ENCODE assay signal across 16 mouse cellular contexts in the genomic region with DNA sequence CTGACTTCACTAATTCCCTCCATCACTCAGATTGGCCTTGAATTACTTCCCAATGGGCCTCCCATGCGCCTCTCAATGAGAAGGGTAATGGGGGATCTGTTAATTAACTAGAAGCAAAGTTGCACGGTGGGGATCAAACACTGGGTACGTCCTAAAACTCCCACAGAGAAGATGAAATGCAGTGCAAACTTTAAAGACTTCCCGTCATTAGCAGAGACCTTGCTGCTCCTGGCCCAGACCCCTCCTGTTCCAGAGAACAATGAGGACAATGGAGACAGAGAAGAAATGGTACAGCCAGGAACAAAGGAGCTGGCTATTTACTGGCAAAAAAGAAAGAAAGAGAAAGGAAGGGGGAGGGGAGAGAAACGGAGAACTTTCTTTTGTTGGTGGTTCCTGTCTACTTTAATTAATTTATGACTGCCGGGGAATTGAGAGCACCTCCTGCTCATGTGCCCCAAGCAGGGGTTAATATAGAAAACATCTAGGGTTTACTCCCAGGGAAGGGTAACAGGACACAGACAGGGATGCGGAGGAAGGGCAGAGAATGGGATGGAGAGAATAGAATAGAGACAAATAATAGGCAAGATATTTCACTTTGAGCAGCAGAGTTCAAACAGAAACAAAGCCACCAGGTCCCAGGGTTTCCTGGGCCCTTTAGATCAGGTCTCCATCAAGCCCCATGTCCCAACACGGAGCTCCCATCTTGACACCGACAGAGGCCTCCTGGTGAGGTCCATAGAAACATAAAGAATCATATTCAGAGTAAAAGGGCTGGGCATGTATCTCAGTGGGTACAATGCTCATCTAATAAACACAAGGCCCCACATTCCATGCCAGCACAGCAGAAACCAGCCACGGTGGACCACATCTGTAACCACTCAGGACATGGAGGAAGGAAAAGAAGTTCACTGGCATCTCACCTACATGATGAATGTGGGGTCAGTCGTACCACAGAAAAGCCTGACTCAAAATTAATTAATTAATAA.
A peak's percentile ranks its signal among the peaks of the same experiment; 100 is the strongest.
DNase-seq lines count a peak whose midpoint lies in the region; ATAC-seq and TF ChIP-seq lines count a peak whose summit lies in the region.
"Had no signal": no experiment of that assay in that cellular context is flagged by ENCODE, and none has a peak within 500 bp of the region (broad histone marks: within the 10 kb centered on the region; RNA-seq: fewer than 3 reads in every experiment).

No protein-coding gene starts in this region.

- ATAC-seq in embryonic facial prominence, embryonic 14.5 days (ENCODE audit: low read depth): peak; percentile 60; the same call in 1 of the 2 replicates
- ATAC-seq in midbrain, embryonic 13.5 days: peak; percentile 82
- ATAC-seq: activated CD4-positive, CD25-positive, alpha-beta regulatory T cell, adult 4 months; intestine, postnatal 0 days had no signal

- intact Hi-C loops in gastrocnemius, postnatal 36 days (cut with DNase I): no loop called here

- H3K4me2 ChIP-seq in embryonic facial prominence, embryonic 14.5 days (ENCODE audit: low read depth, low read length): no peak overlapping the region
- H3K4me2 ChIP-seq in midbrain, embryonic 13.5 days (replicated peaks): peak overlapping the region; percentile 4; the same call in 1 of the 2 replicates
- H3K4me2 ChIP-seq: stomach, embryonic 15.5 days had no signal

- H3K9me3 ChIP-seq in E14TG2a.4 (ENCODE audit: low read length): peaks cover 9% of the 10 kb centered on the region; the same call in 1 of the 2 replicates
- no peaks in the 10 kb centered on the region for H3K9me3 ChIP-seq in embryonic facial prominence, embryonic 14.5 days (ENCODE audit: control insufficient read depth, low read length)
- no peaks in the 10 kb centered on the region for H3K9me3 ChIP-seq in midbrain, embryonic 13.5 days
- H3K9me3 ChIP-seq: megakaryocyte, embryonic 14.5 days; stomach, embryonic 15.5 days had no signal

- TF ChIP-seq CTCF in E14TG2a.4 (conservative IDR thresholded peaks at IDR 0.05; ENCODE audit: low read length): no peak

- 0 out of 2 replicates have a peak overlapping the region, but pooled peaks have one; percentile 27 for H3K4me3 ChIP-seq in E14TG2a.4 (replicated peaks; ENCODE audit: low read length)
- H3K4me3 ChIP-seq in embryonic facial prominence, embryonic 14.5 days (ENCODE audit: low read depth, low read length): no peak overlapping the region
- no peak overlapping the region for H3K4me3 ChIP-seq in midbrain, embryonic 13.5 days (replicated peaks)
- H3K4me3 ChIP-seq: megakaryocyte, embryonic 14.5 days; stomach, embryonic 15.5 days had no signal

- no peak overlapping the region for H3K27ac ChIP-seq in embryonic facial prominence, embryonic 14.5 days (replicated peaks; ENCODE audit: low read depth, low read length)
- peak overlapping the region; percentile 48; the same call in 1 of the 2 replicates for H3K27ac ChIP-seq in midbrain, embryonic 13.5 days
- H3K27ac ChIP-seq: stomach, embryonic 15.5 days had no signal

- H3K4me1 ChIP-seq in E14TG2a.4 (replicated peaks; ENCODE audit: low read depth, low read length): peaks cover 39% of the 10 kb centered on the region
- no peaks in the 10 kb centered on the region for H3K4me1 ChIP-seq in embryonic facial prominence, embryonic 14.5 days (ENCODE audit: control insufficient read depth, insufficient read depth, low read length)
- H3K4me1 ChIP-seq in midbrain, embryonic 13.5 days (replicated peaks): peaks cover 22% of the 10 kb centered on the region
- H3K4me1 ChIP-seq: megakaryocyte, embryonic 14.5 days; stomach, embryonic 15.5 days had no signal

- 28% methylated on average over 11 of the region's 11 CpGs for WGBS in embryonic facial prominence, embryonic 14.5 days
- 16% methylated on average over 11 of the region's 11 CpGs for WGBS in midbrain, embryonic 13.5 days

- H3K36me3 ChIP-seq in E14TG2a.4 (ENCODE audit: insufficient read depth, low read length): no peaks in the 10 kb centered on the region
- no peaks in the 10 kb centered on the region for H3K36me3 ChIP-seq in embryonic facial prominence, embryonic 14.5 days (ENCODE audit: control insufficient read depth, insufficient read depth, low read length)
- no peaks in the 10 kb centered on the region for H3K36me3 ChIP-seq in midbrain, embryonic 13.5 days
- H3K36me3 ChIP-seq: stomach, embryonic 15.5 days had no signal

- peak; percentile 96 for DNase-seq in ES-CJ7 (ENCODE audit: low read depth, low spot score)
- peak; percentile 41 for DNase-seq in embryonic facial prominence, embryonic 14.5 days (ENCODE audit: low spot score)
- DNase-seq in adrenal gland, postnatal 4 days (ENCODE audit: low spot score in 2 of 2): no peak
- no peak for DNase-seq in gastrocnemius, adult 18-20 months (ENCODE audit: low spot score)
- DNase-seq in gastrocnemius, postnatal 36 days: no peak
- DNase-seq: cerebellum, postnatal 25 days; heart, adult 18-20 months; heart, postnatal 14 days; right cerebral cortex, postnatal 4 days; thymus, postnatal 36 days had no signal

- H3K27me3 ChIP-seq in E14TG2a.4 (ENCODE audit: insufficient read depth, low read length): no peaks in the 10 kb centered on the region
- no peaks in the 10 kb centered on the region for H3K27me3 ChIP-seq in embryonic facial prominence, embryonic 14.5 days (replicated peaks; ENCODE audit: control insufficient read depth, insufficient read depth, low read length)
- H3K27me3 ChIP-seq in midbrain, embryonic 13.5 days: no peaks in the 10 kb centered on the region
- H3K27me3 ChIP-seq: megakaryocyte, embryonic 14.5 days; stomach, embryonic 15.5 days had no signal

- H3K9ac ChIP-seq in embryonic facial prominence, embryonic 14.5 days (ENCODE audit: low read depth, low read length): no peak overlapping the region
- no peak overlapping the region for H3K9ac ChIP-seq in midbrain, embryonic 13.5 days (replicated peaks)
- H3K9ac ChIP-seq: stomach, embryonic 15.5 days had no signal

Comparison
In these comparisons a context has a peak if more than half of its experiments do, and no peak if none do; other contexts are left out.
1. DNase-seq: peak in ES-CJ7 (single experiment) and embryonic facial prominence, embryonic 14.5 days (single experiment); none in adrenal gland, postnatal 4 days (0 of 2), gastrocnemius, adult 18-20 months (single experiment) and gastrocnemius, postnatal 36 days (0 of 2).